Mouse (Mus musculus) small intestine, adult 2 months (tissue): ENCODE results near the gene Trp53tg5. TPM values are rescaled to one million over a fixed set of nuclear protein-coding genes. Genes with fewer than 3 reads are reported as not detected.
A peak's percentile ranks its signal among the peaks of the same experiment; 100 is the strongest.

Experiments used
- H3K27ac ChIP-seq: fragments of 200-500 bp; 2 replicates; pipeline ENCODE4 v1.5.1; 2012; ENCODE audit warnings: low read depth, low read length, control low read depth, inconsistent platforms; ENCODE audit not compliant: insufficient read depth
- H3K27me3 ChIP-seq: fragments of 200-500 bp; 2 replicates; pipeline ENCODE4 v1.6.1; 2012; ENCODE audit warnings: mild to moderate bottlenecking, moderate library complexity, low read length, inconsistent platforms; ENCODE audit not compliant: control insufficient read depth, insufficient read depth
- H3K36me3 ChIP-seq: fragments of 200-500 bp; 2 replicates; pipeline ENCODE4 v1.6.1; 2012; ENCODE audit warnings: mild to moderate bottlenecking, low read length, control low read depth, inconsistent platforms; ENCODE audit not compliant: control insufficient read depth, insufficient read depth
- H3K4me1 ChIP-seq: fragments of 200-500 bp; 2 replicates; pipeline ENCODE4 v1.6.1; 2012; ENCODE audit warnings: low read length, inconsistent platforms, mixed read lengths; ENCODE audit not compliant: control insufficient read depth, insufficient read depth, insufficient read length
- H3K4me3 ChIP-seq: fragments of 200-500 bp; 2 replicates; pipeline ENCODE4 v1.5.1; 2012; ENCODE audit warnings: low read depth, mild to moderate bottlenecking, control low read depth, inconsistent platforms, low read length, moderate library complexity
- CTCF ChIP-seq: fragments of 200-500 bp; IDR thresholded peaks from 2 replicates; pipeline ENCODE4 v1.5.1; 2012; ENCODE audit warnings: low read depth, mild to moderate bottlenecking, control low read depth, inconsistent platforms, low read length, moderate library complexity, mixed read lengths; ENCODE audit not compliant: insufficient replicate concordance, insufficient read length; ENCODE audit errors: extremely low read depth
- POLR2A ChIP-seq: fragments of 200-500 bp; IDR thresholded peaks from 2 replicates; pipeline ENCODE4 v1.6.1; 2012; ENCODE audit warnings: low read depth, mild to moderate bottlenecking, control low read depth, inconsistent platforms, low read length, moderate library complexity
- WGBS: fragments of 180-500 bp; shearing (Covaris S2); methylation state at CpG from one replicate; pipeline ENCODE4 v1.1.7; 2018; 5-methylcytosine and 5-hydroxymethylcytosine counted together
- polyA plus RNA-seq: library from polyadenylated mRNA; depleted of rRNA; stranded (reverse); fragments of >200 nt; gene quantifications from 2 replicates; pipeline ENCODE4 v1.2.3, GENCODE M21; 2012; rRNA removed

The Trp53tg5 gene
- not detected in 2 replicates for polyA plus RNA-seq

DNA sequence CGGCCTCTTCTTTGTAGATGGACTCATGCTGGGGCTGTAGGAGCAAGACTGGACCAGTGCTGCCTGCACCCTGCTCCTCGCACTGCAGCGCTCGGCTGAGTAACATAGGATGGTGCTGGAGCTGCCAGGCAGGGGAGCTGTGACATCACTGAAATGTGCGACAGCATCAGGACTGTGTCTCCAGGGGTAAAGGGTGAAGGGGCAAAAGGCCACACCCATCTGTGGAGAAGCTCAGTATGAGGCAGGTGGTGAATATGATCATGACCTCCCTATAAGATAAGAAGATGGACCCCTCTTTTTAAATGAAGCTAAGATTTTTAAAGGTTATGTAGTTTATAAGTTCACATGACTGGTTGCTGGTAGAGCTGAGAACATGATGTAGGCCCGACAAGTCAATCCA is at the start of gene Trp53tg5:
TSS of gene Trp53tg5 (minus strand) at position 101 of the 400 bp plus-strand sequence.
- peaks cover 11% of the 10 kb centered on the region for H3K4me1 ChIP-seq
- no peak within 1 kb of the TSS for H3K4me3 ChIP-seq
- H3K27ac ChIP-seq: no peak within 1 kb of the TSS
- no peak for TF ChIP-seq CTCF
- TF ChIP-seq POLR2A: no peak
- peaks cover 4% of the 10 kb centered on the region; the same call in 1 of the 2 replicates for H3K36me3 ChIP-seq
- H3K27me3 ChIP-seq: no peaks in the 10 kb centered on the region
- 90% methylated on average over 6 of the region's 6 CpGs for WGBS

- Histone ChIP-seq H3K36me3 (peaks cover 13% of the 10 kb centered on the region), H3K27ac (peak overlapping the region; percentile 99), H3K4me3 (peak overlapping the region; percentile 40), H3K27me3 (no peaks in the 10 kb centered on the region; the same call in 1 of the 2 replicates), H3K4me1 (peaks cover 8% of the 10 kb centered on the region; the same call in 1 of the 2 replicates)
- WGBS: 23% methylated on average over 8 of the region's 8 CpGs
- no peak for TF ChIP-seq CTCF
These were observed 48.8 kb upstream of the Trp53tg5 start for GRCm38 (mm10) chr2:164522280-164522679.

DNA sequence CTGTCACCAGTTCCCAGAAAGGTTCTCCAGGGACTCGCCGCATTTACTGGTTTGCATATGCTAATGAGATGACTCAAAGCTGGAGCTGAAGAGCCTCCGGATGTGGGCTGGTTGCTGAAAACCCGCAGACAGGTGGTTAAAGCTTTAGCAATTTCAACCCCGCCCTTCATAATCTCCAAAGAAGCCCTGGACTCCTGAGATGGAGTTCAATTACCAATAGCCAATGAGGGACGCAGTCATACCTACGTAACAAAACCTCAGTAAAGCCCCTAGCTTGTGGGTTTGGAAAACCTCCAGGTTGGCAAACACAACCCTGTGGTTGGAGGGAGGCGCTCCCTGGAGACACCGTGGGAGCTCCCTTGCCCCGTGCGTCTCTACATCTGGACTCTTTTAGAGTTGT is 48.3 kb upstream of the Trp53tg5 start:
- TF ChIP-seq POLR2A (peak; percentile 20; the same call in 1 of the 2 replicates), CTCF (no peak)
- WGBS: 7% methylated on average over 11 of the region's 11 CpGs
- peaks cover 8% of the 10 kb centered on the region for H3K36me3 ChIP-seq
- peak overlapping the region; percentile 40 for H3K4me3 ChIP-seq
- H3K4me1 ChIP-seq: peaks cover 7% of the 10 kb centered on the region; the same call in 1 of the 2 replicates
- H3K27me3 ChIP-seq: no peaks in the 10 kb centered on the region; the same call in 1 of the 2 replicates
- H3K27ac ChIP-seq: peak overlapping the region; percentile 99

GRCm38 (mm10) chr2:164520782-164521181 is 47.3 kb upstream of the Trp53tg5 start:
- WGBS: 7% methylated on average over 3 of the region's 3 CpGs
- H3K27me3 ChIP-seq: no peaks in the 10 kb centered on the region; the same call in 1 of the 2 replicates
- H3K36me3 ChIP-seq: peaks cover 4% of the 10 kb centered on the region
- peaks cover 7% of the 10 kb centered on the region; the same call in 1 of the 2 replicates for H3K4me1 ChIP-seq
- 0 out of 2 replicates have a peak overlapping the region, but pooled peaks have one; percentile 11 for H3K27ac ChIP-seq
- TF ChIP-seq CTCF: peak; percentile 90
- no peak for TF ChIP-seq POLR2A
- H3K4me3 ChIP-seq: no peak overlapping the region

GRCm38 (mm10) chr2:164519171-164519526 is 45.6 kb upstream of the Trp53tg5 start:
- no peaks in the 10 kb centered on the region for H3K36me3 ChIP-seq
- no peak for TF ChIP-seq CTCF
- no peak for TF ChIP-seq POLR2A
- H3K4me3 ChIP-seq: no peak overlapping the region
- H3K27me3 ChIP-seq: no peaks in the 10 kb centered on the region; the same call in 1 of the 2 replicates
- 73% methylated on average over 6 of the region's 6 CpGs for WGBS
- no peak overlapping the region for H3K27ac ChIP-seq
- peaks cover 17% of the 10 kb centered on the region; the same call in 1 of the 2 replicates for H3K4me1 ChIP-seq

DNA sequence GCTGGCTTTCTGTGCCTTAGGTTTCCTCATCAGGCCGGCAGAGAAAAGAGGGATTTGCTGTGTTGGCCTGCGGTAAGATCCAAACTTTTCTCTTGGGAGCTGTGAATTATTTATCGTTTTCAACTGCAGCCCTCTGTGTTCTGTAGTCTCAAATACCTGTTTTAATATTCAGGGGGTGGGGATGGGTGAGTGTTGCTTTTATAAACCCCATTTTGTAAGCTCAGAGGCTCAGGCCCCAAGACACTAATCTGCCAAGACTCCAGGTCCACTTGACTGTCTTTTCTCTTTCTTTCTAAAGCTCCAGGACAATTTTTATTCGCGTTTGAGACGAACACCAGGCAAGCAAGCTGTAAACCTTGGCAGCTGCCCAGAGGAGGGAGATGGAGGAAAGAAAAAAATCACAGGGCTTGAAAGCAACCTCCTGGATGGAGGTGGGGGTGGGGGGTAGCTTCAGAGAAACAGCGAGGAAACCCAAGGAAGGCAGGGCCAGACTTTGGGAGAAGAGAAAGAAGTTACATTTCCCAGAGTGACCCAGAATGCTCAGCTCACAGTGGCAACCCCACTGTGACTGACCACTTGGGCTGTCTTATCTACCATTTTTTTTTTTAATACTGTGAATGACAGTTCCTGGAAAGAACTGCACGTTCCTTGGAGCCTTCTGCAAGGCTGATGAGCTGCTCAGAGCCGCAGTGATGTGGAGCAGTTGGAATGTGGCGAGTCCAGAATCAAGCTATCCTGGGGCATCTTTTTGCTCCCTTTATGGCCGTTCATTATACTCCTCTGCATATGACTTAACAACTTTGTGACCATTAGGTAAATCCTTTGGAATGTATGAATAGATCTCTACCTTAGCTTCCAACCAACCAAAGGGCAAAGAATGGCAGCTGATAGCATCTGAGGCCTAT is 45.0 kb upstream of the Trp53tg5 start:
- H3K27ac ChIP-seq: no peak overlapping the region

More for the DNA sequence above, 45.0 kb upstream of the Trp53tg5 start:
- Histone ChIP-seq H3K4me1 (peaks cover 23% of the 10 kb centered on the region; the same call in 1 of the 2 replicates), H3K4me3 (no peak overlapping the region), H3K36me3 (no peaks in the 10 kb centered on the region), H3K27me3 (no peaks in the 10 kb centered on the region; the same call in 1 of the 2 replicates)
- TF ChIP-seq CTCF (no peak), POLR2A (no peak)
- 58% methylated on average over 11 of the region's 11 CpGs for WGBS
